Mouse (Mus musculus) neural tube, embryonic 10.5 days (tissue): ENCODE measurements at regions not wholly inside any gene's neighbourhood (a gene's known extent, or its start where the extent isn't known, plus 50 kb on each side); places are given as distances from the start of the nearest gene placed in this dataset.
"Not testable (repeated sequence)": the region's sequence is repeated elsewhere in the genome, so short reads cannot be mapped to it uniquely, and the experiment has no call there.

Source experiments
- DNase-seq: peaks from one replicate; pipeline ENCODE4 v3.0.0-alpha.2; 2017; ENCODE audit warnings: low spot score; ENCODE audit errors: extremely low spot score

- no peak for DNase-seq
Measured at GRCm38 (mm10) chr11:22573166-22573565, 61.3 kb downstream of the Tmem17 start.

GRCm38 (mm10) chr11:22573802-22574201, 61.9 kb downstream of the Tmem17 start:
- DNase-seq, result no peak

GRCm38 (mm10) chr11:22574506-22574905, 62.6 kb downstream of the Tmem17 start:
- no peak for DNase-seq

GRCm38 (mm10) chr11:22584100-22584487, 72.2 kb downstream of the Tmem17 start:
- DNase-seq, result no peak

GRCm38 (mm10) chr11:22584488-22585158, 72.7 kb downstream of the Tmem17 start:
- DNase-seq, result peak; percentile 48

- peak; percentile 42 for DNase-seq
Measured at GRCm38 (mm10) chr11:22587691-22588241, 75.9 kb downstream of the Tmem17 start.

- DNase-seq, result no peak
Measured at GRCm38 (mm10) chr11:22588546-22588945, 76.7 kb downstream of the Tmem17 start.

- DNase-seq, result no peak
Measured at GRCm38 (mm10) chr11:22589901-22590300, 78.0 kb downstream of the Tmem17 start.

- not testable (repeated sequence) for DNase-seq
Measured at GRCm38 (mm10) chr11:22591050-22591449, 79.2 kb downstream of the Tmem17 start.

GRCm38 (mm10) chr11:22592706-22593105, 80.8 kb downstream of the Tmem17 start:
- DNase-seq, result no peak

GRCm38 (mm10) chr11:22596076-22596804, 84.4 kb downstream of the Tmem17 start:
- no peak for DNase-seq

GRCm38 (mm10) chr11:22596805-22597149, 84.9 kb downstream of the Tmem17 start:
- DNase-seq, result no peak

GRCm38 (mm10) chr11:22600370-22600769, 88.5 kb downstream of the Tmem17 start:
- no peak for DNase-seq

- DNase-seq, result no peak
Measured at GRCm38 (mm10) chr11:22601977-22602376, 90.1 kb downstream of the Tmem17 start.

GRCm38 (mm10) chr11:22602610-22603009, 90.7 kb downstream of the Tmem17 start:
- no peak for DNase-seq

- no peak for DNase-seq
Measured at GRCm38 (mm10) chr11:22603397-22603796, 91.5 kb downstream of the Tmem17 start.

GRCm38 (mm10) chr11:22606380-22606779, 94.5 kb downstream of the Tmem17 start:
- no peak for DNase-seq

- no peak for DNase-seq
Measured at GRCm38 (mm10) chr11:22607645-22608044, 95.8 kb downstream of the Tmem17 start.

GRCm38 (mm10) chr11:22608945-22609344, 97.1 kb downstream of the Tmem17 start:
- DNase-seq, result no peak

- DNase-seq, result peak; percentile 32
Measured at GRCm38 (mm10) chr11:22610433-22611101, 98.7 kb downstream of the Tmem17 start.

- no peak for DNase-seq
Measured at GRCm38 (mm10) chr11:22611102-22611869, 99.4 kb downstream of the Tmem17 start.
